Mouse (Mus musculus) brain, embryonic 18.5 days (tissue): Measurements from ENCODE around the gene Sox9.

Experiments used
- DNase-seq: peaks from one replicate; pipeline ENCODE4 v3.0.0-alpha.2; 2012; ENCODE audit warnings: low read depth, low spot score

Sox9 gene

DNA sequence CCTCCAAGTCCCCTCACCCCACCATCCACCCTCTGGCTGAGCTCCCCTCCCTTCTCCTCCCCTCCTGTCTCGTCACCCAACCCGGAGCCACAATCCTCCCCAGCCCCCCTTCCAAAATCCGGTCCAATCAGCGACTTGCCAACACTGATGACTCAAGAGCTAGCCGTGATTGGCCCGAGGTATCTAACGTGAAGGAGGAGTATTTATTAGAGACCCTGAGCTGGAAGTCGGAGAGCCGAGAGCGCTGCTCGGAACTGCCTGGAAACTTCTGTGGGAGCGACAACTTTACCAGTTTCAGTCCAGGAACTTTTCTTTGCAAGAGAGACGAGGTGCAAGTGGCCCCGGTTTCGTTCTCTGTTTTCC lies at the start of gene Sox9:
TSS of gene Sox9 (plus strand) at position 231 of the 363 bp plus-strand sequence.
- peak; percentile 91 for DNase-seq

DNA sequence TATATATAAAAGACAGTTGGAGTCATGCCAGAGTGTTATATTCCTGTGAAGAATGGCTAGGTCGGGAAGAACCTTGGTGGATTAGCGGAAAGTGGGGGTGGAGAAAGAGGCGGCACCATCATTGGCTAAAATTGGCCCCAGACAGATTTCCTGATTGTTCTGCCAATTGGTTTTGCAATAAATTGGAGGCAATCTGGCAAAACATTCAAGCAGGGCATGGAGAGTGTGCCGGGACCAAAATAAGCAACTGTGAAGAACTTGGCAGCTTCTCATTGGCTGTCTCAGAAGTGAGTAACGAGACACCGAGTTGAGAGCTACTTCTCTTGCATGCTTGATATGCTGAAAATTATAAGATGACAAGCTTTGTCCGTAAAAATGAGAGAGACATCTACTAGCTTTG lies 49.6 kb upstream of the Sox9 start:
- no peak for DNase-seq

DNA sequence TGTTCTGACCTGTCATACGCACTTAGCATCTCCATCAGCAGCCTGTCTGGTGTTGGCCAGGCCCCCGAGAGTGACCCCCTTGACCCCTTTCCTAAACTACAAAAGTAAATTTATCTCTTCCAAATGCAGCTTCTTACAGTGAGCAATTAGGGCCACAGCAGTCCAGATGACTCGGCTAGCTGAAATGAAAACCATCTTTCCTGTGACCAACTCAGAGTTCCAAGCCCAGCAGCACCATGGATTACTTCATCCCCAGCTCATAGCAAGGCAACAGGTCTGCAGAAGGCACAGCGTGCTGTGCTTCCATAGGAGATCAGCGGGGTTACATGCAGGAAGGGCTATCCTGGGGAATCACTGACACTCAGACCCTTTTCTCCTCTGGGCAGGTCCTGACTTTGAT lies 45.0 kb upstream of the Sox9 start:
- DNase-seq: no peak

DNA sequence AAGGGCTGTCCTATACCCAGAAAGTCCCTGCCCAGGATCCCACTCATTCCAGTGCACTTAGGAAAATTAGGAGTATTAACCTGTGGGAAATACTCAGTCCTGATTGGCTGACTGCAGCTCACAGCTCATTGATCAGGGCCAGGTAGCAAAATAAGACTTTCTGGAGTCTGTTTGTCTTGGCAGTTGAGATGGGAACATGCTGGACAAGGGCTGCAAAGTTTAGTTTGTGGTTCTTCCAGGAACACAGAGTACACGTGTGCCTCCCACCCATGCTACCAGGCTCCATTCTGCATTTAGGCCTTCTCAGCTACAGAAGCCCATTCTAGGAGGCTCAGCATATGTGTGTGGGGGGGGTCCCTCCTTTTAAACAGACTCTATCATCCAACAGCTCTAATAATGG lies 42.3 kb upstream of the Sox9 start:
- no peak for DNase-seq

GRCm38 (mm10) chr11:112756516-112756915 lies 25.5 kb upstream of the Sox9 start:
- no peak for DNase-seq

- no peak for DNase-seq
These were observed 24.0 kb upstream of the Sox9 start for GRCm38 (mm10) chr11:112758056-112758455.

GRCm38 (mm10) chr11:112766956-112767355 lies 15.1 kb upstream of the Sox9 start:
- no peak for DNase-seq

DNA sequence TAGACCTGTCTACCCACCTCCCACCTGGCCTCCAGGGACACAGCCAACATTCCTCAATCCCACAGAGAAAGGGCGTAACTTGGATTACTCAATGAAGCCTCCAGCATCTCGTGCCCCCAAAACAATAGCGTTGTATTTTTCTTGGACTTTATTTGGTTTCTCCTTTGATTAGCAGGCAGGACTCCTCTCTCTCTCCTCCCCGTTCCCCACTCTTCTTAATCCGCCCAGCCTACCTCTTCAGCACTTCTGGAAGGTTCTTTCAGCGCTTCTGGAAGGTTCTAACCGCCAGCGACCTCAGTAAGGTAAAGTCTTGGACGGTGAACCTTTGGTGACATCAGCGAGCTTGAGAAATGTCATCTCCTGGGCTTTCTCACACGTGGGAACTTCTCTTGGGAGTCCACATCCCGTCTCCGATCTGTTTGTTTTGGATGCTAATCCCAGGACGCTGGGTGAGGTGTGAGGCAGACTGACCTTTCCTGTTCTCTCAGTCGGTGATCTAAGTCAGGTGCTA lies 14.4 kb upstream of the Sox9 start:
- DNase-seq: no peak

GRCm38 (mm10) chr11:112772791-112773355 lies 9.2 kb upstream of the Sox9 start:
- DNase-seq: no peak

DNA sequence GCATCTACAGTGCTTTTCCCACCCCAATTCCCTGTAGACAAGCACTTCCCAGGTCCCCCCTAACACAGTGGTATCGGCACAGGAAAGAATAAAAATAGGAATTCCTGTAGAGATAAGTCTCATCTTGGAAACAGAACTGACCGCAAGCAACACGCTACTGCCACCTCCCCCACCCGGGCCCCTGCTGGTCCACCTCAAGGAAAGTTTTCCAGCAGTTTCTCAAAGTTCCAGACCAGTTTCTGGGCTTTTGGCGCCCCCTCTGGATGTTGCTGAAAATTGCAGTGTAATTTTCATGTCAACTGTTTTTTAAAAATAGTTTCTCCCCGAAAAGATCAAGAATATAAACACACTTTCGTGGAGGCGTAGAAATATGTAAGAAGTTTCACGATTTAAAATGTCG lies 2.3 kb upstream of the Sox9 start:
- DNase-seq: no peak

DNA sequence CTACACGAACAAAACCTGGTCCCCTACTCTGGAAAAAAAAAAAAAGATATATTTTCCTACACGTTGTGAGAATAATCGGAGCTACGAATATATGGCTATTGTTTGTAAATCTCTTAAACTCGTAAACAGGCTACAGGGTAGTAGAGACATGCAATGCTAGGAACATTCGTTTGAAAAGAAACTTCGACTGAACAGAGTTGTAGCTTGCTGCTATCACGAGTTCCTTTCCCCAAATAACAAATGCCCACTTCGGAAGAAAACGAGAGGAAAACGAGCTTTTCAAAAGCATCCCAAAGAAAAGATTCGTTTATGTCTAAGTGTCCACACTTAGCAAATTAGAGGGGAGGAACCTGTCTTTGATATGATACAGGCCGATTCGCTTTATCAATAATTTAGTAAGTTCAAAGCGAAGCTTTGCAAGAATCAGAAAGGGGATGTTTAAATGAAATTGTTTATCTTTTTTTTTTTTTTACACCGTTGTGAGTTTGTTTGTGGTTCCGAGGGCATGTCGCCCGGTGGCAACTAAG lies 1.6 kb upstream of the Sox9 start:
- no peak for DNase-seq

GRCm38 (mm10) chr11:112781035-112781911 lies 751 bp upstream of the Sox9 start:
- no peak for DNase-seq

- no peak for DNase-seq
These were observed 515 bp downstream of the Sox9 start for GRCm38 (mm10) chr11:112782357-112783121.

DNA sequence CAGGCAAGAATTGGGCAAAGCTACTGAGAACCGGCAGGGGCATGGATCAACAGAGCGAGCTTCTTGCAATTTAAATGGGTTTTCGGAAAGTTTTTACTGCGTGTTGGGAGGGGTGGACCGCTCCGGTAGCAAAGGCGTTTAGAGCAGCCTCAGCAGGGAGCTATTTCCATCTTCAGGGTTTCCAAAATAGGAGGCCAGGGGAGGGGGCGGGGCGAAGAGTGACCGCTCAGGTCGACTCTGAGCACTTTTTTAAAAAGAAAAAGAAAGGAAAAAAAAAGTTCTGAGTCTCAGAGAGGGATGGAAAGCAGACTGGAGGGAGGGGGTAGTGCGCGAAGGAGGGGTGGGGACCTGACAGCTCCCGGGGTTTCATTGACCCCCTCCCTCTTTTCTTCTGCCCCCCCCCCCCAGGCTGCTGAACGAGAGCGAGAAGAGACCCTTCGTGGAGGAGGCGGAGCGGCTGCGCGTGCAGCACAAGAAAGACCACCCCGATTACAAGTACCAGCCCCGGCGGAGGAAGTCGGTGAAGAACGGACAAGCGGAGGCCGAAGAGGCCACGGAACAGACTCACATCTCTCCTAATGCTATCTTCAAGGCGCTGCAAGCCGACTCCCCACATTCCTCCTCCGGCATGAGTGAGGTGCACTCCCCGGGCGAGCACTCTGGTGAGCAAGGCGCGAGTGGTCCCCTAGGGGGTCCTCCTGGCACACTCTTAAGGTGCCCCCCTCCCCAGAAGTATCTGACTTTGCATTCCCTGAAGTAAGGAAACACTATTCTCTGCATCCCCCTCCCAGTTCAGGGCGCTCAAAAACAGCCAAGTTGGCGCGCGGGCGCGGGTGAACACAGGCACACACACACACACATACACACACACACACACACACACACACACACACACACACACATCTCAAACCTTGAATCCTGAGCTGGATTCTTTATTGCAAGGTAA lies 1.6 kb downstream of the Sox9 start:
- no peak for DNase-seq

- no peak for DNase-seq
These were observed 2.4 kb downstream of the Sox9 start for GRCm38 (mm10) chr11:112784347-112784902.

DNA sequence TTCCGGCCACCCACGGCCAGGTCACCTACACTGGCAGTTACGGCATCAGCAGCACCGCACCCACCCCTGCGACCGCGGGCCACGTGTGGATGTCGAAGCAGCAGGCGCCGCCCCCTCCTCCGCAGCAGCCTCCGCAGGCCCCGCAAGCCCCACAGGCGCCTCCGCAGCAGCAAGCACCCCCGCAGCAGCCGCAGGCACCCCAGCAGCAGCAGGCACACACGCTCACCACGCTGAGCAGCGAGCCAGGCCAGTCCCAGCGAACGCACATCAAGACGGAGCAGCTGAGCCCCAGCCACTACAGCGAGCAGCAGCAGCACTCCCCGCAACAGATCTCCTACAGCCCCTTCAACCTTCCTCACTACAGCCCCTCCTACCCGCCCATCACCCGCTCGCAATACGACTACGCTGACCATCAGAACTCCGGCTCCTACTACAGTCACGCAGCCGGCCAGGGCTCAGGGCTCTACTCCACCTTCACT lies 2.9 kb downstream of the Sox9 start:
- no peak for DNase-seq

DNA sequence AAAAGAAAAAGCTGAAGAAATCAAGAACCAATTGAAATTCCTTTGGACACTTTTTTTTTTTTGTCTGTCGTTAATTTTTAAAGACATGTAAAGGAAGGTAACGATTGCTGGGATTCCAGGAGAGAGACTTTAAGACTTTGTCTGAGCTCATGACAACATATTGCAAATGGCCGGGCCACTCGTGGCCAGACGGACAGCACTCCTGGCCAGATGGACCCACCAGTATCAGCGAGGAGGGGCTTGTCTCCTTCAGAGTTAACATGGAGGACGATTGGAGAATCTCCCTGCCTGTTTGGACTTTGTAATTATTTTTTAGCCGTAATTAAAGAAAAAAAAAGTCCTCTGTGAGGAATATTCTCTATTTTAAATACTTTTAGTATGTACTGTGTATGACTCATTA lies 3.6 kb downstream of the Sox9 start:
- DNase-seq: no peak

DNA sequence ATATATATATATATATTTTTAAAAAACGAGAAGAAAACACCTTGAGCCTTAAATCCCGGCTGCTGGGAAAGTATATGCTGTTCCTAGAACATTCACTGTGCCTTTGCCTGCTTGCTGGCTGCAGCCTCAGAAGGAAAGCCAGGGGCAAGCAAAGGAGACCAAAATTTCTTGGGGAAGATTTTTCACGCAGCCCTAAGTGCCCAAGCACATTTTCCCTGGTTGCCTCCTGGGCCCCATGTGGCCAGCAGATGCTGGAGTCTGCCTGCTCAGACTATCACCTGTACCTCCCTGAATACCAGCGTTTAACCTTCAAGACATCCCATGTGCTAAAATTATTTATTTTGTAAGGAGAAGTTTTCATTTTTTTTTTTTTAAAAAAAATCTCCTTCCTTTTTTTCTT lies 4.4 kb downstream of the Sox9 start:
- DNase-seq: no peak

DNA sequence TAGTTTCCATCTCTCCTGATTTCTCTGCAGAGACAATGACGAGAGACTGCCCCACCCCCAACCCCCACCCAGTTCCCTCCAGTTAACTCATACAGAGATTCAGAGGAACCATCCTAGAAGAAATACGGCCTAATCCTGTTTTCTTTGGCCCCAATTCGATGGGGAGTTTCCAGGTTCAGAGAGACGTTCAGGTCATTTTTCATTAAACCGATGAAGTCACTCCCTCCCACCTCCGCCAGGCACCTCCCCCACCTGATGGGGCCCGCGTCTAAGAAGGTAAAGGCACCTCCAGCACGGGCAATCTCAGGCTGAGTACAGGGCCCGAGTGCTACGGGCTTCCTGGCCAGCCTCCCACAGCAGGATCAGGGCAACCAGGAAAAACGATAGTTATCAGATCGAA lies 6.3 kb downstream of the Sox9 start:
- DNase-seq: no peak

- DNase-seq: no peak
These were observed 14.4 kb downstream of the Sox9 start for GRCm38 (mm10) chr11:112796379-112796778.
